Mouse (Mus musculus): Measurements from ENCODE around the gene Glipr1l3.
"Not testable (repeated sequence)": the region's sequence is repeated elsewhere in the genome, so short reads cannot be mapped to it uniquely, and the experiment has no call there.

The Glipr1l3 gene

DNA sequence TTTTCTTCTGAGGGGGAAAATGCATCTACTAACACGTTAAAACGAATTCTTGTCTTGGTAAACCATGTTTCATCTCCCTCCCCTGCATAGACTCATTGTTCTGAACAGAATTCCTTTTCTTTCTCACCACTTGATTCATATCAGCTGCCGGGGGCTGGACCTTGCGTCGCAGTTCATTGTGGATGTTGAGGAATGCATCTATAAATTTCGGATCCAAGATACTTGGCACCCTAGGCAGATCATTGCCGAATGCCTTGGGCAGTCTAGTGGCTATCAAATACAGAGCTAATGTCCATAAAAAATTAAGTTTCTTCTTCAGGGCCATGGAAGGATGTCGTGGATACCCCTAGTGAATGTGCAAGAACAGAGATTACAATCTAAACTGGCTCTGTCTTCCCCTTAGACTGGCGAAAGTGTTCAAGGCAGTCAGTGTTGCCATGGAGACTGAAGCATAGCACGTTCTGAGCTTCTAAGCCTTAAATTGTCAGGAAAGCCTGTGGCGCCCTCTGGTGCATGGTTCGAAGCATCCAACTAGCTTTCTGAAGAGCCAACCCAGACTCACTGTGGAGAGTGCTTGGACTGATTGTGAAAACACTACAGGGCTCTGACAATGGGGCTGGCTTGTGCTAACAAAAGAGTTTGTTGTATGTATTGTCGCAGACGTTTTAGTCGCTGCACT is at the start of gene Glipr1l3:
Glipr1l3 (minus strand) TSS at position 446 of the 679 bp plus-strand sequence.
- peak; percentile 10 to 31 for DNase-seq (ENCODE audit: low spot score in 2 of 2)

DNA sequence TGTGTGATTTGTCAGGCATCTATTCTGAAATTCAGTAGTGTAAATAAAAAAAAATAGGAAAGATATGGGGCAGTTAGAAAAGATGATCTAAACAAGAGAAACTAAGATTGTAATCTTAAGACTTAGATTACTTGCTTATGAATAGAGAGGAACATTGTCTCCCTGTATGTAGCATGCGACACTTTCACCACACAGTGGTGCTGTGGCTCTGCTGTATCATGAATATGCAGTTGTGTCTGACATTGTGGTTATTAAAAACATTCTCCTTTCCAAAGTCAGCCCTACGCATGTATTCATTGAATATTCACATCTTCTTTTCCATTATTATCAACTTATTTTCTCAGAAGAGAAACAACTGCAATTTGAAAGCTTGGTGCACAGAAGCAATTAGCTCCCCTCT is 43.3 kb upstream of the Glipr1l3 start:
- DNase-seq (ENCODE audit: low spot score in 2 of 2): no peak

DNA sequence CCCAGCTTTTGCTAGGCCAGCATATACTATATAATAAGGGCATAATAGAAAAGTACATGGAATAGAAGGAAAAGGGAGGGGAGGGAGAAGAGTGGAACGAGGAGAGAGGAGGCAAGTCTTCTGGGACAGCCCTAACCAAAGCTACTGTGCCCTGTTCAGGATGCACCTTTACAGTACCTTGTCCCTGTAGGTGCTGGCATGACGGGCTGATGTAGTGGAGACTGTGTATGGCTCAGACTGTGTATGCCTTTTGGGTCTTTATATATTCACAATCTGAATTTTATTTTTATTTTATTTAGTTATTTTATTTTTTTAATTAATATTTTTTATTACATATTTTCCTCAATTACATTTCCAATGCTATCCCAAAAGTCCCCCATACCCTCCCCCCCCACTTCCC is 33.8 kb upstream of the Glipr1l3 start:
- DNase-seq (ENCODE audit: low spot score in 2 of 2): not testable (repeated sequence)

DNA sequence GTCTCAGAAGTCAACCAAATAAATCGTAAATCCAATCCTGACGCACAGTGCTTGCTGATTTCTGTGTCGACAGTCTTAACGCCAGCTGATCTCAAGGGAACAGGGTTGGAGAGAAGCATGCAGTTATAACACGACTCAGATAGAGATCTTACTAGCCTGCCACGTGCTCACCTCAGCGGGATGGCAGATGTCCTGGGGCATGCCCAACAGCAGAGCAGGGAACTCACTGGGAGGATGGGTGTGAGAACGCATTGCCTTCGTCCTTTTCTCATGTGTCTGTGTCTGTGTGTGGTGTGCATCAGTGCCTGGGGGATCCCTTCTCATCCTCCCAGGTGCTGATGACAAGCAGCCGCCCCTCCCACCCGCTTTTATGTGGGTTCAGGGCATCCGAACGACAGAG is 16.9 kb upstream of the Glipr1l3 start:
- not testable (repeated sequence) for DNase-seq (ENCODE audit: low spot score in 2 of 2)

DNA sequence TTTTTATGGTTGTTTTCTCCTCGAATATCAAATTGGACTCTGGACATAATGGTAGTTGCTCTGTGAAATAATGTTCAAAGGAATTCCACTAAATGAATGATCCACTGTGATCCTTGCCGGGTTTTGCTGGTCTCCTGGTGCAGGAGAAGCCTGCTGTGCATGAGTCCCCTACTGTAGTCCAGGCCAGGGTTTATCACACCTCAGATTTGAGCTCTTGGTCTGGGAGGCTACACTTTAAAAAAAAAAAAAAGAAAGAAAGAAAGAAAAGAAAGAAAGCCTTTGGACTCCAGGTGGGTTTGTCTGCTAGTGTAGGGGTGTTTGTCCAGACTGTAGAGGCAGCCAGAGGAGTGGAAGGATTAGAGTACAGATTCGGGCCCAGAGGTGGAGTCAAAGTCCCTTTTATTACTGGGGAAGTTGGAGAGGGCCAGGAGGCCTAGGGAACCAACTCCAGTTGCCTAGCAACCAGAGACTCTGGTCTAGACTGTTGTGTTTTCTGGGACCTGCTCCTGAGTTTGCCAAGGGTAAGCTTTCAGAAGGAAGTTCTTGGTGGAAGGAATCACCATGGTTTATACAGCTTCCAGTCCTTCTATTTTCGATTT is 3.1 kb upstream of the Glipr1l3 start, which contains the start of gene Caps2:
Caps2 (plus strand) TSS at position 454 of the 599 bp plus-strand sequence.
- no peak for DNase-seq (ENCODE audit: low spot score in 2 of 2)

DNA sequence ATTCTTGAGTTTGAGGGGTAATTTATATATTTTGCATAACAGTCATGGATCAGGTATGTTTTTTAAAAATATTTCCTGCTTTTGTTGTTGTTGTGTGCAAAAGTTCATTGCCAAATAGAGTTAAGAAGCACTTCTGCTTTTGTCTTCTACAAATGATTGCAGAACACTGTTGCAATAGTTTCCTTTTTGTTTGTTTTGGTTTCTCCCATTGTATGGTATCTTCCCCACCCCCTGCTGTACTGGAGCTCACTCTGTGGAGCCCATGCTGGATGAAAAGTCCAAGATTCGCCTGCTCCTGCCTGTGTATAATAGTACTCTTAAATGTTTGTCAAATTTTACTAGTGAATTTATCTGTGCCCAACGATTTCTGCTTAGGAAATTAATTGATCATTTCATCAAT is 20.3 kb downstream of the Glipr1l3 start:
- no peak for DNase-seq (ENCODE audit: low spot score in 2 of 2)

DNA sequence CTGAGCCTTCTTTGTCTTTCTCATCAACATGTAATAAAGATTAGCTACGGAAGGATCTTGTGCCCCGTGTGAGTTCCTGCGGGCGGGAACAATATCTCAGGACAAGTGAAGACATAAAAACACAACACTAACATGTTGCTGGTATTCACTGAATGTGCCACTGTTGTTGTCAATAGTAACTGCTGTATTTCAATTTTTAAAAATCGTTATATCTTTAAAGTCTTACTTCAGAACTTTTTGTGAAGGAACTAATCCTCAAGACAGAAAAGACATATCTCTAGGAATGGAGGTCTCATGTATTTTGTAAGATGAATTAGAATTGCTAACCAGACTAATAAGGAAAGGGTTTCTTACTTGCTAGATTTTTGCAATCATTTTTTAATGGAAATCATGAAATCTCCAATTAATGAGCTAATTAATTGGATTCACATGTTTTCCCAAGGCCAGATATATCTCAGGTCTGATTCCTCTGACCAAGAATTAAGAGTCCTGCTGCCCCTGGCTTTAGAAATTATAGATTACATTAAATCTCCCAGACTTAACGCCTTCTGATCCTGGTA is 21.2 kb downstream of the Glipr1l3 start:
- no peak for DNase-seq (ENCODE audit: low spot score in 2 of 2)

DNA sequence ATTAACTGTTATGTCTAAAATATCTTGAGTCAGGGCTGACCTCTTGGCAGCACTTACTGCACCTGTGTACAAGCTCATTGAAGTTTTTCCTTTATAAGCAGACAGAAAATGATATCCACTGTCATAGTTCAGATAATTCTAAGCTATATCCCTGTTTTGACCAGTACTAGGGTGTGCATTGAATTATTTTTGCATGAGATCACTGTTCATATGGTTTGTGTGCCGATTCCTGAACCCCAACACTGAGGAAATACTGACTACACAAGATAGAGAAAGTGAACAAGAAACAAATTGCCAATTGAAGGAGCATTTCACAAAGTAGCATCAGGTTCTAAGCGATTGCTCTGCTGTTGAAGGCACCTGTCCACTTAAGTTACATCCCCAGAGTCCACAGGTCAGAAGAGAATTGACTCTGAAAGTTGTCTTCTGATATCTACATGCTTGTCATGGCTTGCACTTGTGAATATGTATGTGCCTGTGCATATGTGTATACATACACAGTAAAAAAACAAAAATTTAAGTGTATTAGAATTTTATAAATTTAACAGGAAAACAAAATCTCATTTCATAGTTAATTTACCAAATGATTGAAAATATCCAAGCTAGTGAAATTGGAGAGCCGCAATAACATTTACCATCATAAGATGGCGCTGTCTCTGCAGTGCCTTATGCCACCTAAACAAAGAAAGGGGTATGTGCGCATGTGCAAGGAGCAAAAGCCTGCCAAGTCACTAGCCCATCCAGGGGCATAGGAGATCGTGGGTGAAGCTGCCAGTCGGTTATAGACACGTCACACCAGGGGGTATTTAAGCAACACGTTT is 21.9 kb downstream of the Glipr1l3 start:
- peak in 1 of 2 experiments; percentile 16 for DNase-seq (ENCODE audit: low spot score in 2 of 2)

DNA sequence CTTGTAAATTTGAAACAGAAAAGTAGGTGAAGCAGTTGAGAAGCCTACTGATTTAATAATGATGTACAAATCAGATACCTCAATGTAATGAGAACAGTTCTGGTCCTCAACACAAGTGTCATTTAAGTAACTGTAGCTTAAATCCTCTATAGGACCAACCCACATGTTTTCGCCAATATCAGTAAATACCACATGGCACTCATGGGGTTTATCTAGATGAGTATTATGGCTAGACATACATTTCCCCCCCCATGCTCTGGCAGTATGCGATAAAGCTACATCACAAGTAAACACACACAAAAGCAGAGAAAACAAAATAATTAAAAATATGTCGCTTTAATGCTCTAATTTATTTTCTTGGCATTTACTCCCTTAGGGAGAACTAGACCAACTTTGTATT is 27.9 kb downstream of the Glipr1l3 start:
- no peak for DNase-seq (ENCODE audit: low spot score in 2 of 2)

DNA sequence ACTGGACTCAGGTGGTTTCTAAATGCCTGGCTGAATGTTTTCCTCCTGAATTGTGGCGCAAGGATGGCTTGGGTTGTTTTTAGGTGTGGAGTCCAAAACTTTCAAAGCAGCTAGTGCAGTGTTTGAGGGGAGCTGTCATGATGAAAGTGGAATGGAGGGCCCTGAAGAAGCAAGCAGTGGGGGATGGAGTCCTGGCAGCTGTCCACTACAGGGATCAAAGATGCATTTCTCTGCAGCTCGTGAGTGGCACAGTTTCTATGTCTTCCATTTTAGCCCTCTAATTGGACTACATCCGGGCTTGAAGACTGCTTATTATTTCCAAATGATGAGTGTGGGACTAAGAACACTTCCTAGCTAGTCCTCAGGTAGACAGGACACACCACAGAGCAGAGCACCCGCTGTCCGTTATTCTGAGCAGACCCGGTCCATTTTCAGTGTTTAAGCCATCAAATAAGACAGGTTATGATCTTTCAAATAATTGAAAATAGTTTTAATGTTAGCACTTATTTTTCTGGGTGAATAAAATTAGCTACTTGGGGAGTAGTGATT is 32.4 kb downstream of the Glipr1l3 start:
- not testable (repeated sequence) for DNase-seq (ENCODE audit: low spot score in 2 of 2)

DNA sequence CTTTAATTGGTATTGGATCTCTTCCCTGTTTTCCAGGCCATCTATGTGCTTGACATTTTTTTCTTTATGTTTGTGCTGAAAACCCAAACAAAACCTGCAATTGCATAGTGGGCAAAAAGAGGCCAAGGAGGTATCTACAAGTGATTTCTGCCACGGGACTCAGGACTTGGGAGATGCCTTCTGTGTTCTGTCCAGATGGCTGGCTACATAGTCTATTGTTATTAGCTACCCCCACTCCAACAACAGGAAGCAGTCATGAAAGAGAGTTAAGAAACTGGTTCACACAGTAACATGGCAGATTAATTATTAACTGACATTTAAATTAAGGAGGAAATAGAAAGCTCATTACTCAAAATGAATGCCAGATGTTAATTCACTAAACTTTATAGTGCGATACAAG is 35.0 kb downstream of the Glipr1l3 start:
- not testable (repeated sequence) for DNase-seq (ENCODE audit: low spot score in 2 of 2)

DNA sequence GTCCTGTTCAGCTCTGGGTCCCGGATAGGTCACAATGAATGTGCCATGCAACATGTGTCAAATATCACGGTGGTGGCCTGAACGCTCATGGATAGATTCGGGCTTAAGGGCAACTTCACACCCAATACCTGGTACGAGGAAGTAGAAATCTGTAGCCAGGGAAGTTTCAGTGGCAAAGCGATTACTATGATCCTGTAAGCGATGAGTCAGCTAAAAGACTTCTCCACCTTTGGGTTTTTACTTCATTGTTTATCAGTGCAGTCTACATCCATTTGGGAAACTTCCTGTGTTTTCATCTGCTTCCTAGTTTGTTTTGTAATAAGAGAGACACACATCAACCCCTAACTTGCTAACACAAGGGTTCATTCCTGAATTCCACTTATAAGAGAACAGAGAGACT is 49.7 kb downstream of the Glipr1l3 start:
- DNase-seq (ENCODE audit: low spot score in 2 of 2): no peak

DNA sequence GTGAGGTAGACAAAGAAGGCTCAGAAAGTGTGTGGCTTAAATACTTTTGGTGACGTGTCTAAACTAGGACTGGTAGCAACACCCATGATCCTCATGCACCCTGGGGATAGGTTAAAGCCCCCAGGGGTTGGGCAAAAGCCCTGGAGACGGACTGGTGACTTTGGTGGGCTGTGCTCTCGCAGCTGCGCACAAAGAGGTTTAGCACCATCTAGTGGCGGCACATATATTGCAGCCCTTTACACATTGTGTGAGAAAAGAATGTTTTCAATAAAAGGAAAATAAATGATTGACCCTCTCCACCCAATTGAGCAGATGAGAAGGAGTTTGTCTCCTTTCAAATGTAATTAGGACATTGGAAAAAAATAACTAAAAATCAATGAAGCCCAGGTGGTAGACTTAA is 54.3 kb downstream of the Glipr1l3 start:
- peak; percentile 20 to 38 for DNase-seq (ENCODE audit: low spot score in 2 of 2)

All from spleen, postnatal 36 days (tissue).